Comparison of ENCODE assay signal across 22 mouse cellular contexts in genomic region chr2:51649887-51650286, GRCm38 (mm10). TPM values are rescaled to one million over a fixed set of nuclear protein-coding genes. Genes with fewer than 3 reads are reported as not detected.
"Had no signal": no experiment of that assay in that cellular context is flagged by ENCODE, and none has a peak within 500 bp of the region (broad histone marks: within the 10 kb centered on the region; RNA-seq: fewer than 3 reads in every experiment).

No protein-coding gene starts in this region.

- H3K9me3 ChIP-seq: limb, embryonic 15.5 days; liver, embryonic 12.5 days; neural tube, embryonic 15.5 days had no signal

- H3K4me3 ChIP-seq: limb, embryonic 15.5 days; liver, embryonic 12.5 days; myocyte; neural tube, embryonic 15.5 days had no signal

- H3K4me1 ChIP-seq: liver, embryonic 12.5 days; neural tube, embryonic 15.5 days had no signal

- ATAC-seq: liver, embryonic 12.5 days had no signal

- H3K9ac ChIP-seq: limb, embryonic 15.5 days; liver, embryonic 12.5 days; lung, embryonic 14.5 days; neural tube, embryonic 15.5 days had no signal

- H3K27ac ChIP-seq: kidney, postnatal 0 days; limb, embryonic 15.5 days; liver, embryonic 12.5 days; neural tube, embryonic 15.5 days had no signal

- H3K36me3 ChIP-seq: limb, embryonic 15.5 days; liver, embryonic 12.5 days; neural tube, embryonic 15.5 days had no signal

- H3K4me2 ChIP-seq: limb, embryonic 15.5 days; liver, embryonic 12.5 days; lung, embryonic 14.5 days; neural tube, embryonic 15.5 days had no signal

- DNase-seq: kidney, adult 11 months; kidney, adult 9 months; kidney, postnatal 36 days; layer of hippocampus, adult 9-11 months; layer of hippocampus, postnatal 36 days; lung, embryonic 14.5 days; lung, postnatal 10 days; lung, postnatal 4 days; thymus, postnatal 36 days had no signal

- H3K27me3 ChIP-seq: limb, embryonic 15.5 days; liver, embryonic 12.5 days; neural tube, embryonic 15.5 days had no signal

RNA-seq across cellular contexts. Expression of gene Tas2r134, which starts 22.6 kb away (rescaled TPM):
- total RNA-seq: layer of hippocampus, adult 18-20 months; layer of hippocampus, postnatal 36 days; left cerebral cortex, adult 8-10 months; left cerebral cortex, postnatal 25 days; megakaryocyte, adult 5-6 weeks had no signal
- polyA plus RNA-seq: kidney, postnatal 0 days; limb, embryonic 11.5 days; limb, embryonic 15.5 days; liver, embryonic 12.5 days; liver, embryonic 16.5 days; lung, embryonic 14.5 days; myocyte; neural tube, embryonic 11.5 days; neural tube, embryonic 15.5 days; thymus, postnatal 0 days had no signal
